Mouse (Mus musculus) retina, postnatal 1 day (tissue): ENCODE results near the gene Rps6ka1.
"Not testable (repeated sequence)": the region's sequence is repeated elsewhere in the genome, so short reads cannot be mapped to it uniquely, and the experiment has no call there.

Experiments used
- DNase-seq: peaks from one replicate; pipeline ENCODE4 v3.0.0-alpha.2; 2012

Gene Rps6ka1

DNA sequence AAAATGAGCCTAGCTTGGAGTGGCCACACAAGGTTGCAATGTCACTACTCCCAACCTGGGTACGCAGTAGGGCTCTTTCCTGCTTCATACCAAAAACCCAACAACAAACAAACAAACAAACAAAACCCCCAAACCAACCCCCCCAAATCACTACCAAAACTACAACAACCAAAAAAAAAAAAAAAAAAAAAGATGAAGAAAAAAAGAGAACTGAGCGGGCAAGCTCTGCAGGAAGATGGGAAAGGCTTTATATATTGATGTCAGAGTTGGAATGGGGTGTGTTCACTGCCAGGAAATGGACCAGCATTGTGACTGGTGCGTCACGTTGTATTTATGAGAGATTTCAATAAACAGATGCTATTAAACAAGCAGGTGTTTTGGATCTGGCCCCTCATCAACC lies 33.0 kb downstream of the Rps6ka1 start:
- no peak for DNase-seq

DNA sequence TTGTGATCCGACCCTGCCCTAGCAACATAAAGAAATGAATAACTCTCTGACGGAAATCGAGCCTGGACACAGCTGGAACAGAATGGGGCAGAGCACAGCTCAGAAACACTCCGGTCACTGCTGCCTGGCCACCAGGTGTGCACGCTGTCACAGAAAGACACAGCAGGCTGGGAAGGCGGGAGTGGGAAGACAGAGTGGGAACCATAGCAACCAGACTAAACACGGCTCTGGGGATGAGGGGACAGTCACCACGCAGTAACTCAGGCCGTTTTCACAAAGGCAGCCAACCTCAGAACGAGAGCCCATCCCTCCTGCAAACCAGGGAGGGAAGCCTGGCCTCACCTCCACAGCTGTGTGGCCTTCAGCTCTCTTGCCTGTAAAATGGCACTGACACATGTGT lies 34.0 kb downstream of the Rps6ka1 start:
- DNase-seq: no peak

DNA sequence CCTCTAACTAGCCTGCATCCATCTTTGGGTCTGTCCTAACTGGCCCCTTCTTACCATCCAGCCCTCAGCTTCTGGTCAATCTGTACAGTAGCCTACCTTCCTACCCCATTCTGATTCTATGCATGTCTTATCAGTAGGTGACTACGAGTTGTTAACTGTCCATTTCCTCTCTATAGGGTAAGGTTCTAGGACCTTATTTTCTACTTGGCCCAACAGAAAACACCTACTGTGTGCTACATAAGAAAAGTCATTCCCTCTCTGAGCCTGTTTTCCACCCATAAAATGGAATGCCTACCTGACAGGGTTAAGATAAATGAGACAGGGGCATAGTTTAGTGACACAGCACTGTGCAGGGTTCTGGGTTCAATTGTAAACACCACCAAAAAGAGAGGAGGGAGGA lies 41.0 kb downstream of the Rps6ka1 start:
- DNase-seq: no peak

DNA sequence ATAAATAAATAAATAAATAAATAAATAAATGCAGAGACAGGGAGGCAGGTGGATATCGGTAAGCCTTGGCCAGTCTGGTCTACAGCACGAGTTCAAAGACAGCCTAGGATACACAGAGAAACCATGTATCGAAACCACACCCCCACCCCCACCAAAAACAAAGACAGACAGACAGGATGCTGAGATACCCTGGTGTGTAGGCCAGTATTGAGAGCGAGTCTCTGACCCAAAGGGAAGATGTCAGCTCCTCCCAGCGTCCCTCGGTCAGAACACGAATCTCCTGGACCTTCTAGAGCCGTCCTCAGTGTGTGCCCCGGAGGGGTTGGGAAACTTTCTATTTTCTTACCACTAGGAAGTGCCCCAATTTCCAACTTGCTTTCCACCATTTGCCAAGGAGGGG lies 42.5 kb downstream of the Rps6ka1 start:
- DNase-seq: no peak

DNA sequence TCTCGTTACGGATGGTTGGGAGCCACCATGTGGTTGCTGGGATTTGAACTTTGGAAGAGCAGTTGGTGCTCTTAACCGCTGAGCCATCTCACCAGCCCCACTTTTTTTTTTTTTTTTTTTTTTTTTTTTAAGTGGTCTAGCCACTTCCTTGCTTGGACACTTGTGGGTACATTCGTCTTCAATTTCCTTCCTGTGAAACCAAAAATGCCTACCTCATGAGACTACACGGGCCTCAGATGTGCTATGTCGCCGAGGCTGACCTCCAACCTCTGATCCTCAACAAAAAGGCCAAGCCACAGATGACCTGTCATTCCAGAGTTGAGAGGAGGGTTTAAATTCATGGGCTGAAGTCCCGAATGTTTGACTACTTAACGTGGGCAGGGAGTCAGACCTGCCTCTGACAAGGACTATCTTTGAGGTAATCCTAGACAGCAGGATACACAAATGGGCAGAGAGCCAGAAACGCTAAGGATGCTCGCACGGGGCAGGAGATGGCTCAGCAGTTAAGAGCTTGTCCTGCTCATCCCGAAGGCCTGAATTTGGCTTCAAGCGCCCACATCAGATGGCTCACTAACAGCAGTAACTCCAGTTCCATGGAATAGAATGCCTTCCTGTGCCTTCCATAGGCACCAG lies 43.3 kb downstream of the Rps6ka1 start:
- DNase-seq: no peak

DNA sequence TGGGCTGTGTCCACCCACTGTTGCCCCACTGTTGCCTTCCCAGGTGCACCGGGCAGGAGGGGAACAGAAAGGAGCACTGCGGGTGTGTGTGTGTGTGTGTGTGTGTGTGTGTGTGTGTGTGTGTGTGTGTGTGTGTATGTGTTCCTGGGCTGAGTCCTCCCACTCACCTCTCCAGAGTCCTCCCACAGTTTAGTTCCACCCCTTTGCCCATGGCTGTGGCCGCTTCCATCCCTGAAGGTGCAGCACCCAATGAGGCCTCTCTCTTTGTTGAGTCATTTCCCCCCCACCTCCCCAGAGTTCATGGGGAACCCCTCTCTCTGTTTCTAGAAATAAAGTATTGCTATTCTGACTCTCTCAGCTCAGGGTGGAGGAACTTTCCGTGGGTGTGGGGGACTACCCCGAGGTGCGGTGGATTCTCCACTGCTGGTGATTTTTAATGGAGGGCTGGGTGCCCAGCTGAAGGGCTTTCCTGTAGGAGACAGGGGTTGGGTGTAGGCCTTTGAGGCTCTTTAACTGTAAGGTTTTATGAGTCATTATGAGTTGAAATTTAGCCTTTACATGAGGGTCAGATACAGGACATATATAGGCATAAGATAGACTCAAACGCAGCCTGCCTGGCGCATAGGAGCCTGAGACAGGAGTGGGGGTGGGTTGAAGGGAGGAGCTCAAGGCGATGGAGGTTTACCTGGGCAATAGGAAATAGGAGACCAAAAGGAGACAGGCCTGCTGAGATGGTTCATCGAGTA lies 44.4 kb downstream of the Rps6ka1 start:
- DNase-seq: no peak

DNA sequence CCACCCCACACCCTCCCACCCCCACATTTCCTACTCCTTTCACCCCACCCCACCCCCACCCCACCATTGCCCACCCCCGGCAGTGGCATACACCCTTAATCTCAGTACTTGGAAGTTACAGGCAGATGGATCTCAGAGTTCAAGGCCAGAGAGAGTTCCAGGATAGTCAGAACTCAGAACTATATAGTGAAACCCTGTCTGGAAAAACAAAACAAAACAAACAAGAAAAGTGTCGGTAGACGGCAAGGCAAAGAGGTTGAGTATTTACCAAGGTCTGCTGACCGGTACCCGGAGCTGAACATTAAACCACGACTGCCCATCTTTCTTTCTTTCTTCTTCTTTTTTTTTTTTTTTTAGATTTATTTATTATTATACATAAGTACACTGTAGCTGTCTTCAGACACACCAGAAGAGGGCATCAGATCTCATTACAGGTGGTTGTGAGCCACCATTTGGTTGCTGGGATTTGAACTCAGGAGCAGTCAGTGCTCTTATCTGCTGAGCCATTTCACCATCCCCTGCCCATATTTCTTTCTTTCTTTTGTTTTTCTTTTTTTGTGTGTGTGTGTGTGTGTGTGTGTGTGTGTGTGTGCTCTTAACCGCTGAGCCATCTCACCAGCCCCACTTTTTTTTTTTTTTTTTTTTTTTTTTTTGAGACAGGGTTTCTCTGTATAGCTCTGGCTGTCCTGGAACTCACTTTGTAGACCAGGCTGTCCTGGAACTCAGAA lies 45.7 kb downstream of the Rps6ka1 start:
- DNase-seq: not testable (repeated sequence)

DNA sequence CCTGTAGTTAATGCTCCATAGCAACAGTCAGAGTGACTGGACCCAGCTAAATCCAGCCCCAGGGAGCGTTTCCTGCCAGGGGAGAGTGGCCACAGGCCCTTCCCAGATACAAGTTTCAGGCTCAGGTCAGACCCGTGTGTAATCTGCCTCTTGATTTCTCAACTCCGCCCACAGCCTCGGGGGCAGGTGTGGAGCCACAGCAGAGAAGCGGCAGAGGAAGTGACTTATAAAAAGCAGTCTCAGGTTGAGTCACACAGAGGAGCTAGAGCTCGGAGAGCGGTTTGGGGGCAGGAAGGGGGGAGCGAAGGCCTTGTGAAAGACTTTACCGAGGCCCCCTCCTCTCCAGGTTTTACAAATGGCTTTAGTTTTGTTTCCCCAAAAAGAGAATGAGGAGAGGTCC lies 46.6 kb downstream of the Rps6ka1 start:
- no peak for DNase-seq

DNA sequence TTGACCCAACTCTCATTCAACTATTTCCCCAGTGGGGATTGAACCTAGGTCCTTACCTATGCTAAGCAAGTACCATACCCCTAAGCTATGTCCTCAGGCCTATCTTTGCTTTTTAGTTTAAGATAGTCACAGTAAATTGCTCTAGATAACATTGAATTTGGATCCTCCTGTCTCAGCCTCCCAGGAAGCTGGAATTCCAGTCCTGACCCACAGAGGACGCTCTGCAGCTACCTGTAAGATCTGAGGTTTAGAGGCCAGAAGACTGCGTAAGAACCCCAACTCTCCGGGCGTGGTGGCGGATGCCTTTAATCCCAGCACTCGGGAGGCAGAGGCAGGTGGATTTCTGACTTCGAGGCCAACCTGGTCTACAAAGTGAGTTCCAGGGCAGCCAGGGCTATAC lies 47.1 kb downstream of the Rps6ka1 start:
- no peak for DNase-seq

DNA sequence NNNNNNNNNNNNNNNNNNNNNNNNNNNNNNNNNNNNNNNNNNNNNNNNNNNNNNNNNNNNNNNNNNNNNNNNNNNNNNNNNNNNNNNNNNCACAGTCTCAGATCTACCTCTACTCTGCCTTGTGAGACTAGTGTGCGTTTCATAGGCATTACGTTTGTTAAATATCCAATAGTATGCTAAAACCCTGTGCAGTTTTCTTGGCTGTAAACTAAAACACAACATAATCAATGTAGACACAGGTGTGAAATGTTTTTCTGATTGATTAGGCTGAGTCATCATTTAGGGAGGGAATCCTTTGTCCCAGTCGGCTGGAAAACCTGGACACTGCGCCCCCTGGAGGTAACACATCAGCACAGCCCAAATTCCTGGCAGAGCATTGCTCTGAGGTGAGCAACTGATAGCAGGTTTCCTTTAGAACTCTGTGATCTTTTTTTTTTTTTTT lies 48.2 kb downstream of the Rps6ka1 start:
- DNase-seq: peak; percentile 36

DNA sequence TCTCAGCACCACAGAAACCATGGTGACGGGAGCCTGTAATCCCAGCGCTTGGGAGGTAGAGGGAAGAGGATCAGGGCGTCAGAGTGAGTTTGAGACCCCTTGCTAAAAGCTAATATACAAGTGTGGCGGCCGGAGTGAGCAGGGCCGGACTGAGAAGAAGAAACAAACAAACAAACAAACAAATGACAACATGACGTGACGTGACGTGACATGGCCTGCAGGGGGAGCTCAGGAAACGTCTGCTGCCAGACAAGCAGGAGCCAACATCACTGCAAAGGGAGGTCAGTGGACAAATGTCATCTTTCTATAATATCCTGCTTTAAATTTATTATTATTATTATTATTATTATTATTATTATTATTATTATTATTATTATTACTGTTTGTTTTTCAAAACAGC lies 51.0 kb downstream of the Rps6ka1 start:
- peak; percentile 68 for DNase-seq

DNA sequence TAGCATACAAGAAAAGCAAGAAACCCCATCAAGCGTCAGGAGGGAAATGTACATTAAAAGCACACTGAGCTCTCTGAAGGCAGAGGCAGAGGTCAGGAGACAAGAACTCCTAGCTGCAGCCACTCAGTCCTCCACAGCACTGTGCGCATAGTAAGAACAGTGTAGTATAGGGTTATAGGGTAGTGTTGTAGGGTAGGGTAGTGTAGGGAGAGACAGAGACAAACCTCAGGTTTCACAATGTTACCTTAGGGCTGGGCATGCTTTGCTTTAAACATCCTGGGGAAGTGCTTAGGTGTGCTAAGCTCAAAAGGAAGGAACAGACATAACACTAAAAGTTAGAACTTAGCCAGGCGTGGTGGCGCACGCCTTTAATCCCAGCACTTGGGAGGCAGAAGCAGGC lies 52.4 kb downstream of the Rps6ka1 start:
- no peak for DNase-seq

DNA sequence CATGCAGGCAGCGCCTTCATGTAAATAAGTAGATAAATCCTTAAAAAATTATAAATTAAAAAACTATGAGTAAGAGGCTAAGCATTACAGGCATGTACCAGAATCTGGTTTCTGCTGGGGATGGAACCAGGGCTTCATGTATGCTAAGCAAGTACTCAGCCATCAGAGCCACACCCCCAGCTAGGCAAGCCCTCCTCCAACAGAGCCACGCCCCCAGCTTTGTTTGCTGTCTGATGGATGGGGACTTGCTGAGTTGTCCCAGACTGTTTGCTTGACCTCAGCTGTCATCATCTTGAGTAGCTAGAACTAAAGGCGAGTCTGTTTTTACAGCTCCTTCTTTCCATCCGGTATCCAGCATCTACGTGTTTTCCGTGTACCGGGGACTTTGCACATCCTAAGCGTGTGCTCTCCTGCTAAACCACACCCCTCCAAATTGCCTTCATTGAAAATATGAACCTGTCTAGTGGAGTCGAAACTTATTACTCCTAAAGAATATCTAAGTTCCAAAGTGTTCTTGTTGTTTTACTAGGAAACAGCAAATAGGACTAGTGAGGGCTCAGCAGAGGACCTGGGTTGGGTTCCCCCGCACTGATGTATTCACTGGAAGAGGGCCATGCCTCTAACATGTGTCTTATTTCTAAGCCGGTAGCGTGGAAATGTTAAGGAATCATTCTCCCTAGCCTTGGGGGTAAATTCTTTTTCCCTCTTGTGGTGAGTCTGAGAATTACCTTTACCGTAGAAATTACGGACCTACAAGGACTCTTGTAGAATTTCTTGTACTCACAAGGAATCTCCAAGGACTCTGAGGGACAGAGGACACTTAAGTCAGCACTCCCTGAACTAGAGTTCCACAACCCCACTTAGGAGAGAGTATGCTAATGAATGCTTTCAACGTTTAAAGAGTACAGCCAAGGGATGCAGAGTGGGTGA lies 54.4 kb downstream of the Rps6ka1 start:
- peak; percentile 46 for DNase-seq

DNA sequence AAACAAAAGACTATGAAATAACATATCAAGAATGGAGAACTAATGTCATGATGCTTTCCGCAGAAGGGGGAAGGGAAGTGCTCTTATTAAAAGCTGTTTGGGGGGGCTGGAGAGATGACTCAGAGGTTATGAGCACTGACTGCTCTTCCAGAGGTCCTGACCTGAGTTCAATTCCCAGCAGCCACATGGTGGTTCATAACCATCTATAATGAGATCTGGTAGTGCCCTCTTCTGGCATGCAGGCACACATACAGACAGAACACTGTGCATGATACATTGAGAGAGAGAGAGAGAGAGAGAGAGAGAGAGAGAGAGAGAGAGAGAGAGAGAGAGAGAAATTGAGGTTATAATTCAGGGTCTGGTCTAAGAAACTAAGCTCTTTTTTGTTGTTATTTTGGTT lies 57.1 kb downstream of the Rps6ka1 start:
- peak; percentile 38 for DNase-seq

DNA sequence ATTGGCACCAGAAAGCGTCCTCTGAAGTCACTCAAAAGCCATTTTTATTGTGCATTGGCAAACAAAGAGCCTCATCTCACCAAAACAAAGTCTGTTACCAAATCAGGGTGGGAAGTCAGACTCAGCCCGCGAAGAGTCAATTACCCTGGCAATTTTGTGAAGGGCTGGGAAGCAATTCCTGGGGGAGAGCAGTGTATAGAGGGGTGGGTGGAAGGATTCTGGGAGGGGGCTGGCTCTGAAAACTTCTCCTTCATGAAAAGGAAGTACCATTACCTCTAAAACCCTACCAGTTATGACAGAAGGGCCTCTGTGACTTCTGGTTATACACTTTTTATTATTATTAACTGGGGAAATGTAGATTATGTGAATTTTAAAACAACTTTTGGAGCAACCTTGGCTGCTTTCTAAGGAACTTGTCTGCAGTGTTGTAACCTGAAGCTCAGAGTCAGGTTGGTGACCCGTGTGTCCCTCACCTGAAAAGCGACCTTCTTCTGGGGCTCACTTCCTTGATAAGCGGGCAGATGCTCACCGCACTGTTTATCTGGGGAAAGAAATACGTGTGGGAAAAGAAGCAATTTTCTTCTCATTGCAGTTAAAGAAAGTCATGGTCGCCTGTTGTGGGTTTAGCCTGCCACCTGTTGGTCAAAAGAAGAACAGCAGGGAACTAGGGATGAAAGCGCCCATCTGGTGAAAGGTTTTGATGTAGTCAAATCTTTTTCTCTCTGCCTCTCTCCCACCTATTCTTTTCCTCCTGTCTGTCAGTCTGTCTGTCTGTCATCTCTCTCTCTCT lies 58.1 kb downstream of the Rps6ka1 start:
- peak; percentile 87 for DNase-seq

DNA sequence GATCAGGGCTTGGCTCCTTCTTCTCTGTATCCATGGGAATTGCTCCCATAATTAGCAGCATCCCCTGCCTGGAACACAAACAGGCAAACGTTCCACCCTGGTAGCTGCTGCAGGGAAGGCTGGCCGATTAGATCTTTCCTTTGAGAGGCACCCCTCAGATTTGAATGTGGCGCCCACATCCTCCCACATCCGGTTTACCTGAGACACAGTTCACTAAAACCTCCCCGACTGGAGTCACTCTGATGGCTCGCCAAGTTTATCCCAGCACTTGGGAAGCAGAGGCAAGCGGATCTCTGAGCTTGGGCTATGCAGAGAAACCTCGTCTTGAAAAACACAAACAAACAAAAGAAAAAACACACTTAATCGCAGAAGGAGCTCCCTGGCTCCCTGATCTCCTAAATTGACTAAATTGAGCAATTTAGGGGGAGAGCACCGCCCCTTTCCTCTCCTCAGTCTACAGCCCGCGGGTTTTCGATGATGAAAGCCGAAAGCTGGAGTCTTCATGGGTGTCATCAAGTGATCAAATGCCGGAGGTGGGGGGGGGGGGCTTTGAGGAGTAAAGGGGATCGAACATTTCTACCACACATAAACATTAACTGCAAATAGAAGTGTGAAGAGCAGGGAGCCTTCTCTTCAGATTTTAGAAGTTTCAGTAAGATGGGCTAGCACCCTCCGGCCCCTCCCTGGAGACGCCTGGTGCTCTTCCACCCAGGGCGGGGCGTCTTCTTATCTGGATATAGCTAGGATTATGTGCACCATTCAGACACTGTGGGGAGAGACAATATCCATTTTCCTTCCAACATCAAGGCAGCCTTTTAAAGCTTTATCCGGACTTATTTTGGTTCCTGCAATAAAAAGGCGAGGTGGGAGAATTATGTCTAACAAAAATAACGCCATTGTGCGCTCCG lies 59.5 kb downstream of the Rps6ka1 start:
- DNase-seq: no peak

DNA sequence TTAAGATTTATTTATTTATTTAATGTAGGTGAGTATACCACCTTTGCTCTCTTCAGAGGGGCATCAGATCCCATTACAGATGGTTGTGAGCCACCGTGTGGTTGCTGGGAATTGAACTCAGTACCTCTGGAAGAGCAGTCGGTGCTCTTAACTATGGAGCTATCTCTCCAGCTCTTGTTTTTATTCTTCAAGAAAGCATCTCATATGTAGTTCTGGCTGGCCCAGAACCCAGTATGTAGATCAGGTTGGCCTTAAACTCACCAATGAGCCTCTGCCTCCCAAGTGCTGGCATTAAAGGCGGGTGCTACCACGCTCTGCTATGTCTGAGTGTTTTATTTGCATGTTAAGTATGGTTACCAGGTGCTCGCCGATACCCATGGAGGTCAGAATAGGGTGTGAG lies 60.2 kb downstream of the Rps6ka1 start:
- DNase-seq: no peak

DNA sequence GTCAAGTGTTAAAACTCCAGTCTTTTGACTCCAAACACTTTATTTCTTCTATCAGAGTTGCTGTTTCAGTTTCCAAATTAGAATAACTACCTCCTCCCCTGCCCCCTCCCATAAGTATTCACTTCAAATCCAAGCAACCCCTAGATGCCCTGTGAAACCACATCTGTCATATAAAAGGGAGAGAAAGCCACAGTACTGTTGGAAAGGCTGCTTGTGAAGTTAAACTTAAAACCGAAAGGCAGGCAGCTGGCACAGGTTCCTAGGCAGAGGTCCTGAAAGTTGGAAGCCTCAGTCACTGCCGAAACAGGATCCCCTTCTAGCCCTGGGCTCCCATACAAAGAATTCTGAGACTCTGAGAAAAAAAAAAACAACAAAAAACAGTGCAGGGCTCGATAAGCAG lies 61.9 kb downstream of the Rps6ka1 start:
- DNase-seq: no peak

DNA sequence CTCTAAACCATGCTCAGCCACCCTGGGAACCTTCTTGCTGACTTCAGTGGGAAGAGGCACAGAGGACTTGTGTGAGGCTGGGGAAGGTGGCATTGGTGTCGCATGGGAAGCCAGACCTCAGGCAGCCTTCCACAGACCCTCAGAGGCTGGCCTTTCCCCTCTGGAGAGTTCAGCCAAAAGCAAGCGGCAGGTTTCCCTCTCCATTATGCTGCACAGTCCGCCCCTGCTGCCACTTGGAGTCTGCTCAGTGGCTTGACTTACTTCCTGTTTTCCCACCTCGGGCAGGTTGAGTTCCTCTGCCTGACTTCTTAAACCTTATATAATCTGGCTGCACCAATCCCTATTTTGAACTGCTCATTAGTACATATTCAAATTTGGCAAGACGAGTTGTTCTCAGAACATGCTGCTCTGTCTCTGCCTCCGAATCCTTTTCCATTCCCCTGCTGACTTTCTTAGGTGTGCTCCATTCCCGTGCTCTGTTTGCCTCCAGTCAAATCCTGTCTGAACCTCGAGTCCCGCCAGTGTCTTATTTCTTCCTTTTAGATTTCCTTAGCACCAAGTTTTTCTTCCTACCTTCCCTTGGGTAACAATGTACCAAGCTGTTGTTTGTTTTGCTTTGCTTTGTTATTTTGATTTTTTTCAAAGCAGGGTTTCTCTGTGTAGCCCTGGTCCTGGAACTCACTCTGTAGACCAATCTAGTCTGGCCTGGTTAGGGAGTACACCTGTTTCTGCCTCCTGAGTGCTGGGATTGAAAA lies 66.6 kb downstream of the Rps6ka1 start:
- DNase-seq: no peak

DNA sequence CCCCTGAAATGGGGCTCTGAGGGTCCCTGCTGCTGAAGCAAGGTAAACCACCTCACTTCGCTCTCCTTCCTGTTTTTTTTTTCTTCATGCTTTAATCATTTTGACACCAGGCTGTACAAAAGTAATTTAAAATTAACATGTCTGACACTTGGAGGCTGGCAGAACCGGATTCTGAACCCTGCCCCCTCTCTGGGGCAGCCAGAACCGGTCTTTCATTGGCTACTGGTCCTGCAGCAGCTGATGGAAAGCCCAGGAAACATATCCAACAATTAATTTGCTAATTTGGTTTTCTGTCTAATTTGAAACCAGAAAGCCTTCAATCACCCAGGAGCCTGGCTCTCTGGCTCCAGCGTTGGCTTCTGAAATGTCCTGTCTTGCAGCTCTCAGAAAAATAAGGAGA lies 67.4 kb downstream of the Rps6ka1 start:
- no peak for DNase-seq
